Mouse (Mus musculus) embryonic stem cell, embryonic (primary cell): ENCODE measurements at regions not wholly inside any gene's neighbourhood (a gene's known extent, or its start where the extent isn't known, plus 50 kb on each side); places are given as distances from the start of the nearest gene placed in this dataset.

Source experiments
- CTCF ChIA-PET, 4 experiments: fragments of 300-600 bp in 2 of 4; fragments of 350-600 bp in 2 of 4; sonication (Branson Sonifier 250); formaldehyde crosslinking; loops; one replicate each; lab custom pipeline; 2022; ENCODE audit warnings: inconsistent platforms in 2 of 4; lab: Charles Lee
- POLR2A ChIA-PET, 4 experiments: fragments of 300-600 bp in 2 of 4; fragments of 350-600 bp in 2 of 4; sonication (Branson Sonifier 250); formaldehyde crosslinking; loops; one replicate each; lab custom pipeline; 2022; ENCODE audit warnings: antibody characterized with exemption in 4 of 4, inconsistent platforms in 1 of 4; lab: Charles Lee

GRCm38 (mm10) chr5:150866198-150866597 lies 86.2 kb upstream of the Kl start:
- ChIA-PET POLR2A (interaction anchor here in 1 of 4 experiments (0.6 kb wide), 1 partner anchor 26 kb away, joined by 3 read pairs; no protein-coding TSS in a partner anchor), CTCF (no interaction called here)

- POLR2A ChIA-PET, result interaction anchor here in 1 of 4 experiments (0.5 kb wide), 1 partner anchor 21 kb away, joined by 3 read pairs; no protein-coding TSS in a partner anchor
- CTCF ChIA-PET, result no interaction called here
Measured at GRCm38 (mm10) chr5:150869954-150870353, 82.5 kb upstream of the Kl start.

GRCm38 (mm10) chr5:150878805-150879204 lies 73.6 kb upstream of the Kl start:
- CTCF ChIA-PET, result no interaction called here
- POLR2A ChIA-PET, result interaction anchor here in 1 of 4 experiments (0.5 kb wide), 1 partner anchor 552 kb away, joined by 3 read pairs; no protein-coding TSS in a partner anchor

- CTCF ChIA-PET, result interaction anchor here in 1 of 4 experiments (0.6 to 1.0 kb wide), 2 partner anchors 172 to 388 kb away, joined by 3 read pairs; no protein-coding TSS in a partner anchor
- POLR2A ChIA-PET, result interaction anchor here in 1 of 4 experiments (1.1 kb wide), 1 partner anchor 11 kb away, joined by 4 read pairs; no protein-coding TSS in a partner anchor
Measured at GRCm38 (mm10) chr5:150883676-150884075, 68.7 kb upstream of the Kl start.

GRCm38 (mm10) chr5:150890086-150890485 lies 62.3 kb upstream of the Kl start:
- ChIA-PET POLR2A (interaction anchor here in 1 of 4 experiments (0.7 kb wide), 1 partner anchor 20 kb away, joined by 3 read pairs; no protein-coding TSS in a partner anchor), CTCF (interaction anchor here in 1 of 4 experiments (0.7 kb wide), 1 partner anchor 602 kb away, joined by 4 read pairs; no protein-coding TSS in a partner anchor)

GRCm38 (mm10) chr5:150891262-150891940 lies 61.0 kb upstream of the Kl start:
- ChIA-PET CTCF (interaction anchor here in 1 of 4 experiments (0.6 kb wide), 1 partner anchor 152 kb away, joined by 3 read pairs; no protein-coding TSS in a partner anchor), POLR2A (interaction anchor here in 1 of 4 experiments (0.9 to 1.8 kb wide), 2 partner anchors 10 to 84 kb away, joined by 3 to 6 read pairs; no protein-coding TSS in a partner anchor)

- ChIA-PET POLR2A (interaction anchor here in 2 of 4 experiments (0.5 to 1.0 kb wide), 2 partner anchors 248 to 324 kb away, joined by 3 read pairs; no protein-coding TSS in a partner anchor), CTCF (interaction anchor here in 1 of 4 experiments (0.5 kb wide), 1 partner anchor 16 kb away, joined by 9 read pairs; no protein-coding TSS in a partner anchor)
Measured at GRCm38 (mm10) chr5:150894049-150894738, 58.2 kb upstream of the Kl start.

GRCm38 (mm10) chr5:150894739-150895085 lies 57.7 kb upstream of the Kl start:
- ChIA-PET POLR2A (interaction anchor here in 2 of 4 experiments (0.5 to 1.0 kb wide), 2 partner anchors 248 to 324 kb away, joined by 3 read pairs; no protein-coding TSS in a partner anchor), CTCF (no interaction called here)

- ChIA-PET CTCF (no interaction called here), POLR2A (interaction anchor here in 1 of 4 experiments (0.5 to 1.5 kb wide), 2 partner anchors 10 to 152 kb away, joined by 3 to 6 read pairs; no protein-coding TSS in a partner anchor)
Measured at GRCm38 (mm10) chr5:150901661-150902060, 50.7 kb upstream of the Kl start.
